In the genomic region with DNA sequence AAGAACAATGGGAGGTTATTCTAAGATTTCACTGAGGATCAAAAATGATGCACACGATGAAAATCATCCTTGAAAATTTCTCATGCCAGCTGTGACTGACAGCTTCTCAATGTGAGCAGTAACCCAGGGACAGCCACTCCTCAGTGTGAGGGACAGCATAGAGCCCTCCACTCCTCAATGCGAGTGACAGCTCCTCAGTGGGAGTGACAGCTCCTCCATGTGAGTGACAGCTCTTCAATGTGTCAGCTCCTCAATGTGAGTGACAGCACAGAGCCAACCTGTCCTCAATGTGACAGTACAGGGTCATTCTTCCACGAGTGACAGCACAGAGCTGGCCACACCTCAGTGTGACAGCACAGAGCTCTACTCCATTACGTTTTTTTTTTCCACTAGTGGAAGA, we compare ENCODE assay signal across 31 mouse cellular contexts.
"Had no signal": no experiment of that assay in that cellular context is flagged by ENCODE, and none has a peak within 500 bp of the region (broad histone marks: within the 10 kb centered on the region; RNA-seq: fewer than 3 reads in every experiment).

No protein-coding gene starts in this region.

- H3K4me3 ChIP-seq: limb, embryonic 10.5 days; limb, embryonic 12.5 days; limb, embryonic 13.5 days; limb, embryonic 15.5 days; liver, embryonic 12.5 days; liver, embryonic 13.5 days; liver, embryonic 15.5 days; lung, embryonic 15.5 days; megakaryocyte, embryonic 14.5 days; midbrain, embryonic 10.5 days; midbrain, embryonic 12.5 days; midbrain, embryonic 13.5 days; myocyte; neural tube, embryonic 12.5 days; neural tube, embryonic 13.5 days had no signal

- H3K9me3 ChIP-seq: limb, embryonic 10.5 days; limb, embryonic 12.5 days; limb, embryonic 13.5 days; limb, embryonic 15.5 days; liver, embryonic 12.5 days; liver, embryonic 13.5 days; liver, embryonic 15.5 days; lung, embryonic 15.5 days; megakaryocyte, embryonic 14.5 days; midbrain, embryonic 10.5 days; midbrain, embryonic 12.5 days; midbrain, embryonic 13.5 days; neural tube, embryonic 12.5 days; neural tube, embryonic 13.5 days had no signal

- H3K36me3 ChIP-seq: limb, embryonic 10.5 days; limb, embryonic 12.5 days; limb, embryonic 13.5 days; limb, embryonic 15.5 days; liver, embryonic 12.5 days; liver, embryonic 13.5 days; liver, embryonic 15.5 days; lung, embryonic 15.5 days; midbrain, embryonic 10.5 days; midbrain, embryonic 12.5 days; midbrain, embryonic 13.5 days; neural tube, embryonic 12.5 days; neural tube, embryonic 13.5 days had no signal

- H3K27ac ChIP-seq: limb, embryonic 10.5 days; limb, embryonic 12.5 days; limb, embryonic 13.5 days; limb, embryonic 15.5 days; liver, embryonic 12.5 days; liver, embryonic 13.5 days; liver, embryonic 14.5 days; liver, embryonic 15.5 days; lung, embryonic 15.5 days; macrophage; midbrain, embryonic 10.5 days; midbrain, embryonic 12.5 days; midbrain, embryonic 13.5 days; neural tube, embryonic 12.5 days; neural tube, embryonic 13.5 days had no signal

- H3K27me3 ChIP-seq: limb, embryonic 12.5 days; limb, embryonic 13.5 days; limb, embryonic 15.5 days; liver, embryonic 12.5 days; liver, embryonic 13.5 days; liver, embryonic 15.5 days; lung, embryonic 15.5 days; midbrain, embryonic 12.5 days; midbrain, embryonic 13.5 days; neural tube, embryonic 12.5 days; neural tube, embryonic 13.5 days had no signal

- ATAC-seq: liver, embryonic 12.5 days; liver, postnatal 0 days; lung, postnatal 0 days; midbrain, embryonic 13.5 days had no signal

- H3K9ac ChIP-seq: limb, embryonic 12.5 days; limb, embryonic 13.5 days; limb, embryonic 15.5 days; liver, embryonic 12.5 days; liver, embryonic 13.5 days; liver, embryonic 14.5 days; liver, embryonic 15.5 days; liver, postnatal 0 days; lung, embryonic 14.5 days; lung, embryonic 15.5 days; midbrain, embryonic 12.5 days; midbrain, embryonic 13.5 days; neural tube, embryonic 12.5 days; neural tube, embryonic 13.5 days had no signal

- H3K4me2 ChIP-seq: limb, embryonic 12.5 days; limb, embryonic 13.5 days; limb, embryonic 15.5 days; liver, embryonic 11.5 days; liver, embryonic 12.5 days; liver, embryonic 13.5 days; liver, embryonic 15.5 days; lung, embryonic 14.5 days; lung, embryonic 15.5 days; midbrain, embryonic 11.5 days; midbrain, embryonic 12.5 days; midbrain, embryonic 13.5 days; neural tube, embryonic 12.5 days; neural tube, embryonic 13.5 days had no signal

- H3K4me1 ChIP-seq: liver, embryonic 12.5 days; liver, embryonic 13.5 days; liver, embryonic 15.5 days; lung, embryonic 15.5 days; midbrain, embryonic 12.5 days; midbrain, embryonic 13.5 days; neural tube, embryonic 12.5 days; neural tube, embryonic 13.5 days had no signal

- DNase-seq: left cerebral cortex, postnatal 4 days; liver; liver, embryonic 13.5 days; liver, postnatal 0 days; lung, adult 18-20 months; lung, adult 2 months; lung, embryonic 14.5 days; lung, postnatal 10 days; lung, postnatal 14 days; lung, postnatal 36 days; lung, postnatal 4 days; midbrain, embryonic 14.5 days had no signal
